Mouse (Mus musculus) naive thymus-derived CD4-positive, alpha-beta T cell, adult 2 months (primary cell): ENCODE data around the gene Met.

Experiments used
- DNase-seq: peaks from one replicate; pipeline ENCODE4 v3.0.0-alpha.2; 2011; ENCODE audit warnings: low read depth

Met gene

DNA sequence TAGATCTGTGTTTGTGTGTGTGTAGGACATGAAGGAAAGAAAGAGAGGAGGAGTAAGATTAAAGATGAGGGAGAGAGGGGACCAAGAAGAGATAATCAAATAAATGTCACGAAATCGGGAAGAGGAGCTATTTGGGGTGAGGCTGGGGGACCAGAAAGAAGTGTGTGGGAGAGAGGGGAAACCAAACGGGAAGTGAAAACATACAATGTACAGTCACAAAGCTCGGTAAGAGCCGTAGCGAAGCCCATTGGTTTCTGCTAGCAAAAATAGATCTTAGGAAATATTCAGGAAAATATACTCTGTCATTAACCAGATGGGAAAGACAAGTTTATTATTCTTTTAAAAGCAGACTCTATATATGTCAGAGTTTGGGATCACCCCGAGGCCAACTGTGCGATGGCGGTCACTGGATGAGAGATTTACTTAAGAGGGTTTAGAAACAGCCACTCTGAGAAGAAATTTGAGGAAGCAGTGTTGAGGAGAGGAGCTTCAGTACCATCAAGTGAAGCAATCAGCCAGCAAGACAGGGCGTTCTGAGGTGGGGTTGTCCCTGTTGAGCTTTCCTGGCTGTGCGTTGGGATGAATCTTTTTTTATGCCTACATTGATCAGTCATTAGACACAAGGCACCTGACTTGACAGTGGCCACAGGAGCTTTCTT, 147.9 kb downstream of the Met start:
- DNase-seq = no peak

DNA sequence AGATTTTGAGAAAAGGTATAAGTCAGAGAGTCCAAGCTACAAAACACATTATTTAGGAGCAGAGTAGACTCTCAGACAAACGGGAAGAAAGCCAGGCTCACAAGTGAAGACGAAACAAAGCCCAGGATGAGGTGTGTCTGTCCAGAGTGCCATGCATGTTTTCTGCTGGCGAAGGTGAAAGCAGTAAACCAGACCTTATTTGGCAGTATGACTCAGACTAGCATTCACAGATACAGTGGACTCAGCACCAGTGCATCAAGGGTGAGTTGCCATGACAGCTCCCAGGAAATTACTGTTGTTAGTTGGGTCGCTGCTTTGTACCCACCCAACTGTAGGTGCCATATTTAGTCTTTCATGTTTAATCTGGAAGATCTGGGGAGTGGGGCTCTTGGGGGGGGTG, 149.1 kb downstream of the Met start:
- no peak for DNase-seq

DNA sequence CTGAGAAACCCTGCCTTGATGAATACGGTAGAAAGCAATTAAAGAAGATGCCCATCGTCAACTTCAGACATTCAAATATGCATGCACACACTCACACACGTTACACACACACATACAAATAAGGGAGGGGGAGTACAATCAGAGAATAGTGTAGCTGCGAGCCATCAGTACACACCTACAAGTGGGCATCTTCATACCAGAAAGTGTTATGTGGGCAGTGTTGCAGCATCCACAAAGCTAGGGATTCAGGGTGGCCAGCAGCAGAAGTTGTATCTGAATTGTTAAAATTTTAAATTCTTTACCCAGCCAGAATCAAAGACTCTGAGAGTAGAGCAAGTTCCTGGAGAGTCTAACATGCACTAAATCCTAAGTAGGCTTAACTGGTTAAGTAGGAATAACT, 157.2 kb downstream of the Met start:
- no peak for DNase-seq

DNA sequence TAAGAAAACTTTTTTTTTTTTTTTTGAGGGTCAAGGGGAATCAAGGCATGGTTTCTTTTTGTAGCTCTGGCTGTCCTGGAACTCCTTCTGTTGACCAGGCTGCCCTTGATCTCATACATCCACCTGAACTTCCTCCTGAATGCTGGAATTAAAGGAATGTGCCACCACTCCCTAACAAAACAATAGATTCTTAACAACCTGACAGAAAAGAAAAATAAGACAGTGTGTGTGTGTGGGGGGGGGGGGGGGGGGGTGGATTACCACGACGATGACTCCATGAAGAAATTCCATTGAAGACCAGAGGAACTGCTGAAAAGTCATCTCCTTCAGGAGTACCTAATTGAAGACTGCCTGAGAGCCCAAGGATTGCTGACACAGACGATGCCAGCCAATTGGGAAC, 157.8 kb downstream of the Met start:
- DNase-seq = no peak
